Mouse (Mus musculus): ENCODE results near the gene Prep. TPM values are rescaled to one million over a fixed set of nuclear protein-coding genes. Genes with fewer than 3 reads are reported as not detected.

The Prep gene
- polyA plus RNA-seq, 1 experiment from 2014 or later = 32.4 TPM

GRCm38 (mm10) chr10:45100473-45100872 lies 33.5 kb downstream of the Prep start:
- ATAC-seq (ENCODE audit: insufficient read depth, low FRiP score, low TSS enrichment) = no peak
- no peak overlapping the region for H3K4me3 ChIP-seq (ENCODE audit: low read depth, low read length)

GRCm38 (mm10) chr10:45103184-45103583 lies 36.2 kb downstream of the Prep start:
- no peak overlapping the region for H3K4me2 ChIP-seq (ENCODE audit: low read depth)
- whole genome bisulfite sequencing = 29% methylated on average over 11 of the region's 11 CpGs
- H3K4me3 ChIP-seq (ENCODE audit: low read depth, low read length) = no peak overlapping the region
- no peak overlapping the region for H3K9ac ChIP-seq (ENCODE audit: low read length)
- no peaks in the 10 kb centered on the region for H3K27me3 ChIP-seq (ENCODE audit: control insufficient read depth, insufficient read depth, low read length)
- H3K36me3 ChIP-seq (ENCODE audit: control insufficient read depth, insufficient read depth, low read length) = peaks cover 9% of the 10 kb centered on the region
- no peaks in the 10 kb centered on the region for H3K9me3 ChIP-seq (ENCODE audit: control insufficient read depth, low read length)
- no peak overlapping the region for H3K27ac ChIP-seq (ENCODE audit: low read depth, low read length)
- peak; percentile 75 for DNase-seq (ENCODE audit: low spot score)
- H3K4me1 ChIP-seq (ENCODE audit: control insufficient read depth, insufficient read depth, low read length) = no peaks in the 10 kb centered on the region
- peak; percentile 90 for ATAC-seq (ENCODE audit: insufficient read depth, low FRiP score, low TSS enrichment)

More at GRCm38 (mm10) chr10:45100473-45100872, 33.5 kb downstream of the Prep start:
- no peak overlapping the region for H3K9ac ChIP-seq (ENCODE audit: low read length)
- H3K4me2 ChIP-seq (ENCODE audit: low read depth) = no peak overlapping the region
- no peak overlapping the region for H3K27ac ChIP-seq (ENCODE audit: low read depth, low read length)
- DNase-seq (ENCODE audit: low spot score) = no peak
- 89% methylated on average over 11 of the region's 11 CpGs for WGBS
- H3K27me3 ChIP-seq (ENCODE audit: control insufficient read depth, insufficient read depth, low read length) = no peaks in the 10 kb centered on the region
- no peaks in the 10 kb centered on the region for H3K9me3 ChIP-seq (ENCODE audit: control insufficient read depth, low read length)
- H3K36me3 ChIP-seq (ENCODE audit: control insufficient read depth, insufficient read depth, low read length) = peaks cover 6% of the 10 kb centered on the region
- H3K4me1 ChIP-seq (ENCODE audit: control insufficient read depth, insufficient read depth, low read length) = no peaks in the 10 kb centered on the region

GRCm38 (mm10) chr10:45104098-45104497 lies 37.1 kb downstream of the Prep start:
- Histone ChIP-seq H3K9me3 (ENCODE audit: control insufficient read depth, low read length) (no peaks in the 10 kb centered on the region), H3K4me1 (ENCODE audit: control insufficient read depth, insufficient read depth, low read length) (no peaks in the 10 kb centered on the region), H3K27ac (ENCODE audit: low read depth, low read length) (peak overlapping the region; percentile 63; the same call in 1 of the 2 replicates), H3K4me2 (ENCODE audit: low read depth) (no peak overlapping the region), H3K36me3 (ENCODE audit: control insufficient read depth, insufficient read depth, low read length) (peaks cover 7% of the 10 kb centered on the region), H3K9ac (ENCODE audit: low read length) (no peak overlapping the region), H3K4me3 (ENCODE audit: low read depth, low read length) (no peak overlapping the region), H3K27me3 (ENCODE audit: control insufficient read depth, insufficient read depth, low read length) (no peaks in the 10 kb centered on the region)
- no peak for DNase-seq (ENCODE audit: low spot score)
- ATAC-seq (ENCODE audit: insufficient read depth, low FRiP score, low TSS enrichment) = peak; percentile 40
- 65% methylated on average over 7 of the region's 7 CpGs for WGBS

- H3K27ac ChIP-seq (ENCODE audit: low read depth, low read length) = no peak overlapping the region
- H3K9me3 ChIP-seq (ENCODE audit: control insufficient read depth, low read length) = no peaks in the 10 kb centered on the region
- H3K4me3 ChIP-seq (ENCODE audit: low read depth, low read length) = no peak overlapping the region
- WGBS = 89% methylated on average over 4 of the region's 4 CpGs
- no peak overlapping the region for H3K4me2 ChIP-seq (ENCODE audit: low read depth)
- DNase-seq (ENCODE audit: low spot score) (no peak), ATAC-seq (ENCODE audit: insufficient read depth, low FRiP score, low TSS enrichment) (no peak)
- H3K27me3 ChIP-seq (ENCODE audit: control insufficient read depth, insufficient read depth, low read length) = no peaks in the 10 kb centered on the region
- H3K9ac ChIP-seq (ENCODE audit: low read length) = no peak overlapping the region
- H3K36me3 ChIP-seq (ENCODE audit: control insufficient read depth, insufficient read depth, low read length) = peaks cover 6% of the 10 kb centered on the region
- no peaks in the 10 kb centered on the region for H3K4me1 ChIP-seq (ENCODE audit: control insufficient read depth, insufficient read depth, low read length)
Observed at GRCm38 (mm10) chr10:45104535-45105079, 37.6 kb downstream of the Prep start.

GRCm38 (mm10) chr10:45106541-45106940 lies 39.5 kb downstream of the Prep start:
- ATAC-seq (ENCODE audit: insufficient read depth, low FRiP score, low TSS enrichment) = no peak
- H3K27ac ChIP-seq (ENCODE audit: low read depth, low read length) = no peak overlapping the region
- H3K4me2 ChIP-seq (ENCODE audit: low read depth) = no peak overlapping the region
- H3K36me3 ChIP-seq (ENCODE audit: control insufficient read depth, insufficient read depth, low read length) = peaks cover 6% of the 10 kb centered on the region
- H3K27me3 ChIP-seq (ENCODE audit: control insufficient read depth, insufficient read depth, low read length) = no peaks in the 10 kb centered on the region
- no peak overlapping the region for H3K4me3 ChIP-seq (ENCODE audit: low read depth, low read length)
- no peak overlapping the region for H3K9ac ChIP-seq (ENCODE audit: low read length)
- no peaks in the 10 kb centered on the region for H3K4me1 ChIP-seq (ENCODE audit: control insufficient read depth, insufficient read depth, low read length)
- no peak for DNase-seq (ENCODE audit: low spot score)
- WGBS = 90% methylated on average over 4 of the region's 4 CpGs
- H3K9me3 ChIP-seq (ENCODE audit: control insufficient read depth, low read length) = no peaks in the 10 kb centered on the region

GRCm38 (mm10) chr10:45107313-45107712 lies 40.3 kb downstream of the Prep start:
- no peaks in the 10 kb centered on the region for H3K4me1 ChIP-seq (ENCODE audit: control insufficient read depth, insufficient read depth, low read length)
- H3K4me3 ChIP-seq (ENCODE audit: low read depth, low read length) = no peak overlapping the region
- ATAC-seq (ENCODE audit: insufficient read depth, low FRiP score, low TSS enrichment) (no peak), DNase-seq (ENCODE audit: low spot score) (no peak)
- 89% methylated on average over 2 of the region's 2 CpGs for WGBS
- H3K4me2 ChIP-seq (ENCODE audit: low read depth) = no peak overlapping the region
- no peaks in the 10 kb centered on the region for H3K9me3 ChIP-seq (ENCODE audit: control insufficient read depth, low read length)
- no peak overlapping the region for H3K27ac ChIP-seq (ENCODE audit: low read depth, low read length)
- no peak overlapping the region for H3K9ac ChIP-seq (ENCODE audit: low read length)
- H3K36me3 ChIP-seq (ENCODE audit: control insufficient read depth, insufficient read depth, low read length) = peaks cover 6% of the 10 kb centered on the region
- H3K27me3 ChIP-seq (ENCODE audit: control insufficient read depth, insufficient read depth, low read length) = no peaks in the 10 kb centered on the region

- Histone ChIP-seq H3K4me3 (ENCODE audit: low read depth, low read length) (no peak overlapping the region), H3K9me3 (ENCODE audit: control insufficient read depth, low read length) (no peaks in the 10 kb centered on the region), H3K27me3 (ENCODE audit: control insufficient read depth, insufficient read depth, low read length) (no peaks in the 10 kb centered on the region), H3K4me1 (ENCODE audit: control insufficient read depth, insufficient read depth, low read length) (no peaks in the 10 kb centered on the region), H3K4me2 (ENCODE audit: low read depth) (no peak overlapping the region), H3K9ac (ENCODE audit: low read length) (no peak overlapping the region), H3K27ac (ENCODE audit: low read depth, low read length) (no peak overlapping the region), H3K36me3 (ENCODE audit: control insufficient read depth, insufficient read depth, low read length) (peaks cover 6% of the 10 kb centered on the region)
- ATAC-seq (ENCODE audit: insufficient read depth, low FRiP score, low TSS enrichment) (no peak), DNase-seq (ENCODE audit: low spot score) (no peak)
- 96% methylated on average over 8 of the region's 8 CpGs for WGBS
Observed at GRCm38 (mm10) chr10:45109041-45109440, 42.0 kb downstream of the Prep start.

GRCm38 (mm10) chr10:45109974-45110373 lies 43.0 kb downstream of the Prep start:
- Histone ChIP-seq H3K27me3 (ENCODE audit: control insufficient read depth, insufficient read depth, low read length) (no peaks in the 10 kb centered on the region), H3K9me3 (ENCODE audit: control insufficient read depth, low read length) (no peaks in the 10 kb centered on the region), H3K4me3 (ENCODE audit: low read depth, low read length) (no peak overlapping the region), H3K4me2 (ENCODE audit: low read depth) (no peak overlapping the region), H3K4me1 (ENCODE audit: control insufficient read depth, insufficient read depth, low read length) (no peaks in the 10 kb centered on the region), H3K9ac (ENCODE audit: low read length) (no peak overlapping the region), H3K27ac (ENCODE audit: low read depth, low read length) (no peak overlapping the region), H3K36me3 (ENCODE audit: control insufficient read depth, insufficient read depth, low read length) (peaks cover 6% of the 10 kb centered on the region)
- 90% methylated on average over 6 of the region's 6 CpGs for WGBS
- no peak for DNase-seq (ENCODE audit: low spot score)
- ATAC-seq (ENCODE audit: insufficient read depth, low FRiP score, low TSS enrichment) = no peak

- Histone ChIP-seq H3K36me3 (ENCODE audit: control insufficient read depth, insufficient read depth, low read length) (peaks cover 7% of the 10 kb centered on the region), H3K27me3 (ENCODE audit: control insufficient read depth, insufficient read depth, low read length) (no peaks in the 10 kb centered on the region), H3K9me3 (ENCODE audit: control insufficient read depth, low read length) (no peaks in the 10 kb centered on the region), H3K4me1 (ENCODE audit: control insufficient read depth, insufficient read depth, low read length) (no peaks in the 10 kb centered on the region), H3K4me2 (ENCODE audit: low read depth) (no peak overlapping the region), H3K4me3 (ENCODE audit: low read depth, low read length) (no peak overlapping the region), H3K9ac (ENCODE audit: low read length) (no peak overlapping the region), H3K27ac (ENCODE audit: low read depth, low read length) (no peak overlapping the region)
- no peak for ATAC-seq (ENCODE audit: insufficient read depth, low FRiP score, low TSS enrichment)
- DNase-seq (ENCODE audit: low spot score) = no peak
- 53% methylated on average over 11 of the region's 11 CpGs for WGBS
Observed at GRCm38 (mm10) chr10:45112927-45113326, 45.9 kb downstream of the Prep start.
